Mouse (Mus musculus): ENCODE measurements around the gene Tent2. TPM values are rescaled to one million over a fixed set of nuclear protein-coding genes. Genes with fewer than 3 reads are reported as not detected.

Tent2 gene
- 69.8 TPM for polyA plus RNA-seq (2017; shearing (Covaris generic))

GRCm38 (mm10) chr13:93191831-93192645 is at the start of gene Tent2:
Tent2 (minus strand) TSS chr13:93192385.

DNA sequence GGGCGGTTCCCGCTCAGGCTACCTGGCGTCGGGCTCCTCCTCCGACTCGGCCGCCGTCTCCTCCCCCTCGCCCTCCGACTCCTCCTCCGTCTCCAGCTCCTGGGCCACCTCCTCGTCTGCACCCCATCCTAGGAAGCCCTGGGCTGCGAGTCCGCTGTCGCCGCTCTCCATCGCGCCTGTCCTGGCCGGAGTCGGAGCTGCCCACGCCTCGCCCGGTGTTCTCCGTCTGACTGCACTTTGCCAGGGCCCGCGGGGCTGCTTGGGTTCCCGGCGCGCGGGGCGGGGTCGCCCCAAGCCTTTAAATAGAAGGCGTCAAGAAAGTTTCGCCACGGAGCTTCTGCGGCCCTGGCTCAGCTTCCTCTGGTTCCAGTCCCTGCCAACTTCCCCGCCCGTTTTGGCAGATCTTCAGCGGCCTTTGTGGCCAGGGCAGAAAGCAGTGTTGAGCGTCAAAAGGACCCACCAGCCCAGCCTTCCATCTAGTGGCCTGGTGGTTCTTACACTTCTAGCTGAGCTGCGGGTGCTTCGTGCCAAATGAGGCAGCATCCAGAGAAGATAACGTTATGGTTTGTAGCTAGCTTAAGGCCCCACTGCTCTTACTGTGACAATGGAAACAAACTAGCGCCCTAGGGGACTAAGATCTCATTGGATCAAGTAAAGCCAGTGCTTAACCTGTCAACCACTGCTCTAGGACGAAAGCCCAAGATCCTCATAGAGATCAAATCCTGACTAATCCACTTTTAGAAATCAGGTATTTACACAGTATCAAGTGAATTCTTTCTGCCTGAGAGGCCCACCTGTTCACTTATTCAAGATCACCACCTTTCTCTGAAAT is 47.6 kb downstream of the Tent2 start, which contains the start of gene Cmya5:
Gene Cmya5 (minus strand): TSS at position 389 of the 832 bp plus-strand sequence.

Other genes with a start within 250 kb of the Tent2 start
- 0.07 TPM for gene Cmya5, start 47.7 kb downstream of the Tent2 start, polyA plus RNA-seq (2017; shearing (Covaris generic))
- 13.3 TPM for gene Homer1, start 107.2 kb upstream of the Tent2 start, polyA plus RNA-seq (2017; shearing (Covaris generic))

Data from naive thymus-derived CD4-positive, alpha-beta T cell, adult 5 months (primary cell).